Mouse (Mus musculus) heart, postnatal 0 days (tissue): ENCODE data around the gene Sez6l.

ENCODE experiments used
- CTCF ChIP-seq: IDR thresholded peaks from 2 replicates; pipeline ENCODE4 v1.5.1; 2016; ENCODE audit warnings: antibody characterized with exemption, control low read depth, low read depth
- EP300 ChIP-seq: IDR thresholded peaks from 2 replicates; pipeline ENCODE4 v1.6.1; 2016; ENCODE audit warnings: antibody characterized with exemption, low read depth

GRCm38 (mm10) chr5:112498921-112499917, 77.8 kb downstream of the Sez6l start:
- TF ChIP-seq EP300 = no peak
- TF ChIP-seq CTCF = no peak
